Mouse (Mus musculus) embryonic facial prominence, embryonic 11.5 days (tissue): ENCODE results near the gene Lrba. TPM values are rescaled to one million over a fixed set of nuclear protein-coding genes. Genes with fewer than 3 reads are reported as not detected.

Experiments used
- ATAC-seq: fragments of 200-750 bp; cut with Nextera tagmentation; replicated peaks from 2 replicates; pipeline ENCODE4 v1.8.0; 2017; ENCODE audit warnings: low read depth; ENCODE audit not compliant: insufficient number of reproducible peaks, low FRiP score, low TSS enrichment
- DNase-seq: peaks from one replicate; pipeline ENCODE4 v3.0.0-alpha.2; 2015; ENCODE audit warnings: low spot score
- H3K27ac ChIP-seq: fragments of 300-500 bp; sonication (generic); replicated peaks from 2 replicates; pipeline ENCODE4 v1.5.1; 2014; ENCODE audit warnings: mild to moderate bottlenecking, low read depth, low read length, control low read depth
- H3K27me3 ChIP-seq: fragments of 300-500 bp; sonication (generic); 2 replicates; pipeline ENCODE4 v1.6.1; 2014; ENCODE audit warnings: mild to moderate bottlenecking, low read length, moderate library complexity, mixed read lengths; ENCODE audit not compliant: control insufficient read depth, insufficient read depth
- H3K36me3 ChIP-seq: fragments of 300-500 bp; sonication (generic); replicated peaks from 2 replicates; pipeline ENCODE4 v1.6.1; 2014; ENCODE audit warnings: low read depth, mild to moderate bottlenecking, low read length, moderate library complexity, mixed read lengths; ENCODE audit not compliant: control insufficient read depth, insufficient read depth
- H3K4me1 ChIP-seq: fragments of 300-500 bp; sonication (generic); 2 replicates; pipeline ENCODE4 v1.6.1; 2014; ENCODE audit warnings: low read length, mixed read lengths; ENCODE audit not compliant: control insufficient read depth, insufficient read depth
- H3K4me2 ChIP-seq: fragments of 300-500 bp; sonication (generic); 2 replicates; pipeline ENCODE4 v1.6.1; 2014; ENCODE audit warnings: low read depth, mild to moderate bottlenecking, control low read depth, low read length, moderate library complexity
- H3K4me3 ChIP-seq: fragments of 300-500 bp; sonication (generic); 2 replicates; pipeline ENCODE4 v1.5.1; 2014; ENCODE audit warnings: low read depth, low read length, control low read depth
- H3K9ac ChIP-seq: fragments of 300-500 bp; sonication (generic); replicated peaks from 2 replicates; pipeline ENCODE4 v1.6.1; 2014; ENCODE audit warnings: mild to moderate bottlenecking, control low read depth, low read length
- H3K9me3 ChIP-seq: fragments of 300-500 bp; sonication (generic); replicated peaks from 2 replicates; pipeline ENCODE4 v1.6.1; 2016; ENCODE audit warnings: mild to moderate bottlenecking, low read length, inconsistent platforms, mixed read lengths; ENCODE audit not compliant: control insufficient read depth
- WGBS: fragments of 180-500 bp; shearing (Covaris S2); extraction: QIAGEN DNeasy Blood & Tissue Kit; methylation state at CpG from one replicate; pipeline ENCODE4 v1.1.7; 2014; 5-methylcytosine and 5-hydroxymethylcytosine counted together
- polyA plus RNA-seq: library from polyadenylated mRNA; unstranded; fragments of >200 nt; fragmentation: Nextera tagmentation; extraction: Ambion mirVana; gene quantifications from 2 replicates; pipeline ENCODE4 v1.2.1, GENCODE M21; 2014

The Lrba gene
- polyA plus RNA-seq, 1 experiment from 2014 or later = 8.9 TPM

- Histone ChIP-seq H3K36me3 (no peaks in the 10 kb centered on the region), H3K4me3 (no peak overlapping the region), H3K4me2 (no peak overlapping the region), H3K9me3 (no peaks in the 10 kb centered on the region), H3K9ac (0 out of 2 replicates have a peak overlapping the region, but pooled peaks have one; percentile 5), H3K4me1 (no peaks in the 10 kb centered on the region; the same call in 1 of the 2 replicates), H3K27me3 (no peaks in the 10 kb centered on the region), H3K27ac (no peak overlapping the region)
- DNase-seq (no peak), ATAC-seq (no peak)
- 47% methylated on average over 7 of the region's 7 CpGs for WGBS
Observed at GRCm38 (mm10) chr3:86750652-86751051, 526.2 kb downstream of the Lrba start.

- H3K27ac ChIP-seq = 0 out of 2 replicates have a peak overlapping the region, but pooled peaks have one; percentile 29
- no peak overlapping the region for H3K9ac ChIP-seq
- H3K36me3 ChIP-seq = no peaks in the 10 kb centered on the region
- H3K4me2 ChIP-seq = no peak overlapping the region
- 74% methylated on average over 6 of the region's 6 CpGs for WGBS
- DNase-seq = no peak
- no peaks in the 10 kb centered on the region for H3K27me3 ChIP-seq
- no peaks in the 10 kb centered on the region; the same call in 1 of the 2 replicates for H3K4me1 ChIP-seq
- ATAC-seq = no peak
- no peak overlapping the region for H3K4me3 ChIP-seq
- H3K9me3 ChIP-seq = no peaks in the 10 kb centered on the region
Observed at GRCm38 (mm10) chr3:86754178-86754577, 529.7 kb downstream of the Lrba start.

- WGBS = 60% methylated on average over 14 of the region's 14 CpGs
- DNase-seq = no peak
Observed at GRCm38 (mm10) chr3:86754595-86755557, 530.4 kb downstream of the Lrba start.

GRCm38 (mm10) chr3:86756548-86756947, 532.1 kb downstream of the Lrba start:
- ATAC-seq (no peak), DNase-seq (no peak)
- no peak overlapping the region for H3K27ac ChIP-seq
- no peaks in the 10 kb centered on the region for H3K9me3 ChIP-seq
- no peak overlapping the region for H3K4me2 ChIP-seq
- no peaks in the 10 kb centered on the region; the same call in 1 of the 2 replicates for H3K4me1 ChIP-seq
- H3K36me3 ChIP-seq = no peaks in the 10 kb centered on the region
- no peak overlapping the region for H3K9ac ChIP-seq
- H3K27me3 ChIP-seq = no peaks in the 10 kb centered on the region
- no peak overlapping the region for H3K4me3 ChIP-seq
- 86% methylated on average over 1 of the region's 1 CpGs for WGBS

More at GRCm38 (mm10) chr3:86754595-86755557, 530.4 kb downstream of the Lrba start:
- no peaks in the 10 kb centered on the region for H3K9me3 ChIP-seq
- no peak for ATAC-seq
- H3K27ac ChIP-seq = 0 out of 2 replicates have a peak overlapping the region, but pooled peaks have one; percentile 38
- H3K4me1 ChIP-seq = no peaks in the 10 kb centered on the region; the same call in 1 of the 2 replicates
- H3K9ac ChIP-seq = no peak overlapping the region
- no peaks in the 10 kb centered on the region for H3K36me3 ChIP-seq
- H3K4me3 ChIP-seq = no peak overlapping the region
- no peaks in the 10 kb centered on the region for H3K27me3 ChIP-seq
- H3K4me2 ChIP-seq = no peak overlapping the region

GRCm38 (mm10) chr3:86758727-86759126, 534.2 kb downstream of the Lrba start:
- Histone ChIP-seq H3K4me2 (no peak overlapping the region), H3K4me1 (no peaks in the 10 kb centered on the region; the same call in 1 of the 2 replicates), H3K4me3 (no peak overlapping the region), H3K36me3 (no peaks in the 10 kb centered on the region), H3K27ac (no peak overlapping the region; the same call in 1 of the 2 replicates), H3K9me3 (no peaks in the 10 kb centered on the region), H3K27me3 (no peaks in the 10 kb centered on the region), H3K9ac (no peak overlapping the region)
- ATAC-seq (no peak), DNase-seq (no peak)
- 57% methylated on average over 6 of the region's 6 CpGs for WGBS

- Histone ChIP-seq H3K9me3 (no peaks in the 10 kb centered on the region), H3K4me1 (no peaks in the 10 kb centered on the region; the same call in 1 of the 2 replicates), H3K36me3 (no peaks in the 10 kb centered on the region), H3K27ac (no peak overlapping the region), H3K4me3 (no peak overlapping the region), H3K27me3 (no peaks in the 10 kb centered on the region), H3K4me2 (no peak overlapping the region), H3K9ac (no peak overlapping the region)
- DNase-seq = no peak
- 68% methylated on average over 1 of the region's 1 CpGs for WGBS
- no peak for ATAC-seq
Observed at GRCm38 (mm10) chr3:86759383-86759782, 534.9 kb downstream of the Lrba start.

- peak; percentile 22 for DNase-seq
- Histone ChIP-seq H3K9me3 (no peaks in the 10 kb centered on the region), H3K4me1 (no peaks in the 10 kb centered on the region), H3K4me2 (no peak overlapping the region), H3K27me3 (no peaks in the 10 kb centered on the region), H3K36me3 (no peaks in the 10 kb centered on the region), H3K9ac (no peak overlapping the region), H3K4me3 (no peak overlapping the region), H3K27ac (no peak overlapping the region; the same call in 1 of the 2 replicates)
- ATAC-seq = no peak
- WGBS = 51% methylated on average over 8 of the region's 8 CpGs
Observed at GRCm38 (mm10) chr3:86759834-86760233, 535.4 kb downstream of the Lrba start.

- WGBS = 61% methylated on average over 7 of the region's 7 CpGs
- H3K9ac ChIP-seq = no peak overlapping the region
- H3K4me1 ChIP-seq = no peaks in the 10 kb centered on the region
- H3K27me3 ChIP-seq = no peaks in the 10 kb centered on the region
- DNase-seq (no peak), ATAC-seq (no peak)
- H3K9me3 ChIP-seq = no peaks in the 10 kb centered on the region
- H3K36me3 ChIP-seq = no peaks in the 10 kb centered on the region
- H3K4me3 ChIP-seq = no peak overlapping the region
- H3K4me2 ChIP-seq = no peak overlapping the region
- no peak overlapping the region for H3K27ac ChIP-seq
Observed at GRCm38 (mm10) chr3:86760474-86760873, 536.0 kb downstream of the Lrba start.
